Mouse (Mus musculus): ENCODE measurements at regions not wholly inside any gene's neighbourhood (a gene's known extent, or its start where the extent isn't known, plus 50 kb on each side); places are given as distances from the start of the nearest gene placed in this dataset.

GRCm38 (mm10) chr12:117417991-117418390 lies 98.3 kb upstream of the Rapgef5 start:
- TF ChIP-seq CTCF (IDR thresholded peaks at IDR 0.05; ENCODE audit: low read depth, low read length), result no peak
- TF ChIP-seq POLR2A (IDR thresholded peaks at IDR 0.05; ENCODE audit: insufficient read depth, low read length), result no peak
- TF ChIP-seq EP300 (IDR thresholded peaks at IDR 0.05; ENCODE audit: insufficient read depth, low read depth, low read length), result no peak

All from ES-Bruce4 (cell line).